Mouse (Mus musculus) intestine, embryonic 15.5 days (tissue): ENCODE measurements around the gene Gm5155. TPM values are rescaled to one million over a fixed set of nuclear protein-coding genes. Genes with fewer than 3 reads are reported as not detected.
"Not testable (repeated sequence)": the region's sequence is repeated elsewhere in the genome, so short reads cannot be mapped to it uniquely, and the experiment has no call there.

Source experiments
- ATAC-seq: fragments of 200-750 bp; cut with Nextera tagmentation; 2 replicates; pipeline ENCODE4 v1.8.0; 2017; ENCODE audit warnings: moderate TSS enrichment, moderate library complexity
- H3K27ac ChIP-seq: fragments of 300-500 bp; sonication (generic); 2 replicates; pipeline ENCODE4 v1.5.1; 2015; ENCODE audit warnings: mild to moderate bottlenecking, inconsistent platforms
- H3K27me3 ChIP-seq: fragments of 300-500 bp; sonication (generic); replicated peaks from 2 replicates; pipeline ENCODE4 v1.6.1; 2015; ENCODE audit warnings: inconsistent platforms
- H3K36me3 ChIP-seq: fragments of 300-500 bp; sonication (generic); 2 replicates; pipeline ENCODE4 v1.6.1; 2015; ENCODE audit warnings: inconsistent platforms
- H3K4me1 ChIP-seq: fragments of 300-500 bp; sonication (generic); replicated peaks from 2 replicates; pipeline ENCODE4 v1.6.1; 2015; ENCODE audit warnings: inconsistent platforms
- H3K4me2 ChIP-seq: fragments of 300-500 bp; sonication (generic); replicated peaks from 2 replicates; pipeline ENCODE4 v1.6.1; 2015; ENCODE audit warnings: mild to moderate bottlenecking, inconsistent platforms
- H3K4me3 ChIP-seq: fragments of 300-500 bp; sonication (generic); replicated peaks from 2 replicates; pipeline ENCODE4 v1.5.1; 2015; ENCODE audit warnings: inconsistent platforms
- H3K9ac ChIP-seq: fragments of 300-500 bp; sonication (generic); 2 replicates; pipeline ENCODE4 v1.6.1; 2015; ENCODE audit warnings: inconsistent platforms
- H3K9me3 ChIP-seq: fragments of 300-500 bp; sonication (generic); 2 replicates; pipeline ENCODE4 v1.6.1; 2016; ENCODE audit warnings: inconsistent platforms
- WGBS: fragments of 180-500 bp; shearing (Covaris S2); methylation state at CpG from one replicate; pipeline ENCODE4 v1.1.7; 2015; 5-methylcytosine and 5-hydroxymethylcytosine counted together
- polyA plus RNA-seq: library from polyadenylated mRNA; unstranded; fragments of >200 nt; fragmentation: Nextera tagmentation; extraction: Ambion mirVana; gene quantifications from 2 replicates; pipeline ENCODE4 v1.2.1, GENCODE M21; 2015

Gm5155 gene
- polyA plus RNA-seq, result not detected in 2 replicates

GRCm38 (mm10) chr7:17871467-17871866, at the start of gene Gm5155:
TSS of gene Gm5155 (plus strand) at chr7:17871767.
- ATAC-seq, result no peak
- Histone ChIP-seq H3K4me2 (no peak within 1 kb of the TSS), H3K27me3 (no peaks in the 10 kb centered on the region), H3K9me3 (no peaks in the 10 kb centered on the region), H3K4me3 (no peak within 1 kb of the TSS), H3K9ac (no peak within 1 kb of the TSS), H3K4me1 (no peaks in the 10 kb centered on the region), H3K36me3 (no peaks in the 10 kb centered on the region), H3K27ac (no peak within 1 kb of the TSS)
- 85% methylated on average over 1 of the region's 1 CpGs for WGBS

- WGBS, result 95% methylated on average over 1 of the region's 1 CpGs
These were observed 791 bp upstream of the Gm5155 start for GRCm38 (mm10) chr7:17870776-17871175.

GRCm38 (mm10) chr7:17895341-17895740, 23.8 kb downstream of the Gm5155 start:
- not testable (repeated sequence) for H3K4me2 ChIP-seq, H3K36me3 ChIP-seq, H3K9me3 ChIP-seq, H3K9ac ChIP-seq, H3K27ac ChIP-seq, H3K27me3 ChIP-seq, H3K4me1 ChIP-seq, H3K4me3 ChIP-seq, ATAC-seq
- 58% methylated on average over 1 of the region's 1 CpGs for WGBS

More at GRCm38 (mm10) chr7:17870776-17871175, 791 bp upstream of the Gm5155 start:
- ATAC-seq, result no peak
- Histone ChIP-seq H3K27me3 (no peaks in the 10 kb centered on the region), H3K4me1 (no peaks in the 10 kb centered on the region), H3K9me3 (no peaks in the 10 kb centered on the region), H3K36me3 (no peaks in the 10 kb centered on the region), H3K4me3 (no peak overlapping the region), H3K9ac (no peak overlapping the region), H3K4me2 (no peak overlapping the region), H3K27ac (no peak overlapping the region)

GRCm38 (mm10) chr7:17903146-17903915, 31.8 kb downstream of the Gm5155 start:
- H3K36me3 ChIP-seq, result no peaks in the 10 kb centered on the region
- no peaks in the 10 kb centered on the region for H3K4me1 ChIP-seq
- no peak overlapping the region for H3K4me2 ChIP-seq
- no peaks in the 10 kb centered on the region for H3K27me3 ChIP-seq
- 74% methylated on average over 6 of the region's 6 CpGs for WGBS
- no peak for ATAC-seq
- H3K27ac ChIP-seq, result no peak overlapping the region
- no peak overlapping the region for H3K9ac ChIP-seq
- H3K4me3 ChIP-seq, result no peak overlapping the region
- H3K9me3 ChIP-seq, result no peaks in the 10 kb centered on the region

Other genes with a start within 250 kb of the Gm5155 start
- not detected in 2 replicates for gene Ceacam5, start 158.5 kb upstream of the Gm5155 start, polyA plus RNA-seq
- not detected in 2 replicates for gene Ceacam14, start 59.1 kb upstream of the Gm5155 start, polyA plus RNA-seq
- gene Ceacam11, start 100.4 kb downstream of the Gm5155 start, polyA plus RNA-seq, result not detected in 2 replicates
- gene Ceacam13, start 138.1 kb downstream of the Gm5155 start, polyA plus RNA-seq, result not detected in 2 replicates
- not detected in 2 replicates for gene Ceacam12, start 194.2 kb downstream of the Gm5155 start, polyA plus RNA-seq